Mouse (Mus musculus): ENCODE results near the gene Zbtb21. TPM values are rescaled to one million over a fixed set of nuclear protein-coding genes. Genes with fewer than 3 reads are reported as not detected.
A peak's percentile ranks its signal among the peaks of the same experiment; 100 is the strongest.

The Zbtb21 gene
- total RNA-seq, 2 experiments from 2014 or later = 9.9 to 16.8 TPM

- ATAC-seq (replicated peaks; ENCODE audit: poor library complexity) = no peak
These were observed 12.4 kb downstream of the Zbtb21 start for GRCm38 (mm10) chr16:97950061-97950460.

GRCm38 (mm10) chr16:97948836-97949235, 13.6 kb downstream of the Zbtb21 start:
- ATAC-seq (replicated peaks; ENCODE audit: poor library complexity) = no peak; the same call in 1 of the 2 replicates

- ATAC-seq (replicated peaks; ENCODE audit: poor library complexity) = peak; percentile 64
These were observed 15.4 kb downstream of the Zbtb21 start for GRCm38 (mm10) chr16:97946993-97947392.

GRCm38 (mm10) chr16:97941844-97942243, 20.6 kb downstream of the Zbtb21 start:
- ATAC-seq (replicated peaks; ENCODE audit: poor library complexity) = no peak

- 0 out of 2 replicates have a peak, but pooled peaks have one; percentile 37 for ATAC-seq (replicated peaks; ENCODE audit: poor library complexity)
These were observed 21.9 kb downstream of the Zbtb21 start for GRCm38 (mm10) chr16:97940471-97940973.

GRCm38 (mm10) chr16:97935815-97936214, 26.6 kb downstream of the Zbtb21 start:
- ATAC-seq (replicated peaks; ENCODE audit: poor library complexity) = no peak

GRCm38 (mm10) chr16:97930231-97930630, 32.2 kb downstream of the Zbtb21 start:
- no peak for ATAC-seq (replicated peaks; ENCODE audit: poor library complexity)

GRCm38 (mm10) chr16:97929520-97929919, 32.9 kb downstream of the Zbtb21 start:
- no peak for ATAC-seq (replicated peaks; ENCODE audit: poor library complexity)

GRCm38 (mm10) chr16:97927331-97927938, 35.0 kb downstream of the Zbtb21 start:
- ATAC-seq (replicated peaks; ENCODE audit: poor library complexity) = no peak

- no peak for ATAC-seq (replicated peaks; ENCODE audit: poor library complexity)
These were observed 36.0 kb downstream of the Zbtb21 start for GRCm38 (mm10) chr16:97926381-97926780.

- ATAC-seq (replicated peaks; ENCODE audit: poor library complexity) = no peak
These were observed 36.7 kb downstream of the Zbtb21 start for GRCm38 (mm10) chr16:97925760-97926159.

GRCm38 (mm10) chr16:97923700-97924099, 38.7 kb downstream of the Zbtb21 start:
- no peak for ATAC-seq (replicated peaks; ENCODE audit: poor library complexity)

GRCm38 (mm10) chr16:97922779-97923126, 39.7 kb downstream of the Zbtb21 start:
- peak; percentile 18 for ATAC-seq (replicated peaks; ENCODE audit: poor library complexity)

GRCm38 (mm10) chr16:97921961-97922778, 40.3 kb downstream of the Zbtb21 start:
- ATAC-seq (replicated peaks; ENCODE audit: poor library complexity) = peak; percentile 88

GRCm38 (mm10) chr16:97920621-97921020, 41.8 kb downstream of the Zbtb21 start:
- no peak for ATAC-seq (replicated peaks; ENCODE audit: poor library complexity)

- ATAC-seq (replicated peaks; ENCODE audit: poor library complexity) = no peak
These were observed 42.6 kb downstream of the Zbtb21 start for GRCm38 (mm10) chr16:97919793-97920192.

GRCm38 (mm10) chr16:97912873-97913272, 49.5 kb downstream of the Zbtb21 start:
- ATAC-seq (replicated peaks; ENCODE audit: poor library complexity) = no peak

- ATAC-seq (replicated peaks; ENCODE audit: poor library complexity) = peak; percentile 29
These were observed 53.1 kb downstream of the Zbtb21 start for GRCm38 (mm10) chr16:97909356-97909755.

GRCm38 (mm10) chr16:97907496-97907895, 54.9 kb downstream of the Zbtb21 start:
- peak; percentile 92 for ATAC-seq (replicated peaks; ENCODE audit: poor library complexity)

- ATAC-seq (replicated peaks; ENCODE audit: poor library complexity) = no peak
These were observed 56.1 kb downstream of the Zbtb21 start for GRCm38 (mm10) chr16:97906337-97906736.

- no peak for ATAC-seq (replicated peaks; ENCODE audit: poor library complexity)
These were observed 56.9 kb downstream of the Zbtb21 start for GRCm38 (mm10) chr16:97905449-97905991.

- no peak for ATAC-seq (replicated peaks; ENCODE audit: poor library complexity)
These were observed 58.4 kb downstream of the Zbtb21 start for GRCm38 (mm10) chr16:97904035-97904434.
